Comparison of ENCODE assay signal across 23 mouse cellular contexts in genomic region chr11:24618586-24618985, GRCm38 (mm10).
"Had no signal": no experiment of that assay in that cellular context is flagged by ENCODE, and none has a peak within 500 bp of the region (broad histone marks: within the 10 kb centered on the region; RNA-seq: fewer than 3 reads in every experiment).

No protein-coding gene starts in this region.

- H3K4me1 ChIP-seq: hindbrain, embryonic 13.5 days; hindbrain, embryonic 15.5 days; kidney, embryonic 15.5 days; limb, embryonic 15.5 days; liver, embryonic 12.5 days had no signal

- H3K4me2 ChIP-seq: heart, embryonic 13.5 days; heart, embryonic 15.5 days; hindbrain, embryonic 13.5 days; hindbrain, embryonic 15.5 days; kidney, embryonic 15.5 days; limb, embryonic 13.5 days; limb, embryonic 15.5 days; liver, embryonic 12.5 days had no signal

- H3K4me3 ChIP-seq: heart, embryonic 10.5 days; heart, embryonic 13.5 days; heart, embryonic 15.5 days; hindbrain, embryonic 13.5 days; hindbrain, embryonic 15.5 days; kidney, embryonic 15.5 days; left cerebral cortex, adult 2 months; limb, embryonic 13.5 days; limb, embryonic 15.5 days; liver, embryonic 12.5 days had no signal

- ATAC-seq: hindbrain, postnatal 0 days; liver, embryonic 12.5 days had no signal

- DNase-seq: gastrocnemius, postnatal 14 days; gastrocnemius, postnatal 36 days; heart, adult 18-20 months; heart, postnatal 14 days; heart, postnatal 36 days; kidney, adult 18-20 months; kidney, adult 9 months; kidney, postnatal 14 days; kidney, postnatal 36 days; left cerebral cortex, postnatal 4 days had no signal

- H3K27me3 ChIP-seq: heart, embryonic 13.5 days; heart, embryonic 15.5 days; hindbrain, embryonic 13.5 days; hindbrain, embryonic 15.5 days; kidney, embryonic 15.5 days; limb, embryonic 13.5 days; limb, embryonic 15.5 days; liver, embryonic 12.5 days had no signal

- H3K9ac ChIP-seq: heart, embryonic 13.5 days; heart, embryonic 15.5 days; hindbrain, embryonic 13.5 days; hindbrain, embryonic 15.5 days; kidney, embryonic 15.5 days; limb, embryonic 13.5 days; limb, embryonic 15.5 days; liver, embryonic 12.5 days; liver, embryonic 14.5 days had no signal

- H3K9me3 ChIP-seq: heart, embryonic 10.5 days; heart, embryonic 13.5 days; heart, embryonic 15.5 days; hindbrain, embryonic 13.5 days; hindbrain, embryonic 15.5 days; kidney, embryonic 15.5 days; limb, embryonic 13.5 days; limb, embryonic 15.5 days; liver, embryonic 12.5 days had no signal

- H3K27ac ChIP-seq: heart, embryonic 10.5 days; heart, embryonic 13.5 days; heart, embryonic 15.5 days; hindbrain, embryonic 13.5 days; hindbrain, embryonic 15.5 days; hindbrain, postnatal 0 days; kidney, embryonic 15.5 days; kidney, postnatal 0 days; left cerebral cortex, adult 2 months; limb, embryonic 13.5 days; limb, embryonic 15.5 days; liver, embryonic 12.5 days; liver, embryonic 14.5 days had no signal

- H3K36me3 ChIP-seq: heart, embryonic 10.5 days; heart, embryonic 13.5 days; heart, embryonic 15.5 days; hindbrain, embryonic 13.5 days; hindbrain, embryonic 15.5 days; kidney, embryonic 15.5 days; limb, embryonic 13.5 days; limb, embryonic 15.5 days; liver, embryonic 12.5 days had no signal
